Mouse (Mus musculus) CH12.LX (cell line): ENCODE data around the gene Eef1g.
A peak's percentile ranks its signal among the peaks of the same experiment; 100 is the strongest.

ENCODE experiments used
- CTCF ChIP-seq, 2 experiments: IDR thresholded peaks in 1 of 2; conservative IDR thresholded peaks in 1 of 2; 2 replicates each; pipeline ENCODE4 v1.5.1; 2011 to 2012; ENCODE audit warnings: low read depth in 2 of 2, low read length in 2 of 2, improper control_type of control experiment in 1 of 2, inconsistent platforms in 1 of 2, mild to moderate bottlenecking in 1 of 2, moderate library complexity in 1 of 2
- E2F4 ChIP-seq: IDR thresholded peaks from 2 replicates; pipeline ENCODE4 v1.6.1; 2011; ENCODE audit warnings: low read depth, low read length, improper control_type of control experiment; ENCODE audit not compliant: insufficient replicate concordance
- EP300 ChIP-seq: IDR thresholded peaks from 2 replicates; pipeline ENCODE4 v1.6.1; 2011; ENCODE audit warnings: low read length, improper control_type of control experiment
- GABPA ChIP-seq: IDR thresholded peaks from 2 replicates; pipeline ENCODE4 v1.6.1; 2012; ENCODE audit warnings: low read depth, low read length, improper control_type of control experiment, inconsistent platforms; ENCODE audit not compliant: insufficient replicate concordance
- MYC ChIP-seq: IDR thresholded peaks from 2 replicates; pipeline ENCODE4 v1.6.1; 2011; ENCODE audit warnings: low read depth, mild to moderate bottlenecking, improper control_type of control experiment, low read length
- POLR2A ChIP-seq: IDR thresholded peaks from 2 replicates; pipeline ENCODE4 v1.6.1; 2011; ENCODE audit warnings: low read depth, mild to moderate bottlenecking, improper control_type of control experiment, low read length
- POLR2AphosphoS2 ChIP-seq: IDR thresholded peaks from 2 replicates; pipeline ENCODE4 v1.6.1; 2011; ENCODE audit warnings: low read depth, low read length, improper control_type of control experiment
- ZNF384 ChIP-seq: IDR thresholded peaks from 2 replicates; pipeline ENCODE4 v1.6.1; 2012; ENCODE audit warnings: low read depth, low read length, improper control_type of control experiment, inconsistent platforms

DNA sequence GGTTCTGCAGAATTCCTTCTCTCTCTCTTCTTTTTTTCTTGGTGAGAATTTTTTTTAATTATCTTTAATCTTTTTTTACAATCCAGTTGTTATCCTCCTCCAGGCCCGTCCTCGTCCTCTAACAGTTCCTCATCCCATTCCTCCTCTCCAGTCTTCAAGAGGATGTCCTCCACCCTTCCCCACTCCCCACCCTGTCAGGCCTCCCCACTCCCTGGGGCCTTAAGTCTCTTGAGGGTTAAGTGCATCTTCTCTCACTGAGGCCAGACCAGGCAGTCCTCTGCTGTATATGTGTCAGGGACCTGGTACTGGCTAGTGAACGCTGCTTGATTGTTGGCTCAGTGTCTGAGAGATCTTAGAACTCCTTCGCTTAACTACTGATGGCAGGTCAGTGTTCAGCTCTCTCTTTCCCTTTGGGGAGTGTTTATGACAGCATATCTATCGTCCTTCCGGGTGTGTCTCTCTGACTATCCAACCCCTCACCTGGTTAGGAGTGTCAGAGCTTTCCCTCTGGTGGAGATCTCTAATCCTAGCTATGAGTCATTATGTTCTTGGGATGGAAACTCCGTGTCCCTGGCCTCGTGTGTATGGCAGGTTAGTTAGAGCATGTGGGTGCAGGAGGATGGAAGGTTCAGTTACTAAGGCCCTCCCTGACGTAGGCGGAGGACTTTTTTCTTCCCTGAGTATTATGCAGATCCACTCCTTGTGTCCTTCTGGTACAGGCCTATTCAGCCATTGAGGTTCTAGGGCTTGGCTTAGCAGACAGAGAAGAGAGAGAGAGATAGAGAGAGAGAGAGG, 28.2 kb downstream of the Eef1g start:
- TF ChIP-seq EP300 (no peak; the same call in 1 of the 2 replicates), MYC (peak; percentile 66; the same call in 1 of the 2 replicates), POLR2A (no peak; the same call in 1 of the 2 replicates), POLR2AphosphoS2 (no peak), E2F4 (no peak), CTCF (conservative IDR thresholded peaks at IDR 0.05 in 1 of 2, IDR thresholded peaks at IDR 0.05 in 1 of 2; ENCODE audit: low read depth in 2 of 2, low read length in 2 of 2) (no peak), ZNF384 (no peak), GABPA (no peak)
